27 mouse cellular contexts compared by ENCODE assay signal in the genomic region with DNA sequence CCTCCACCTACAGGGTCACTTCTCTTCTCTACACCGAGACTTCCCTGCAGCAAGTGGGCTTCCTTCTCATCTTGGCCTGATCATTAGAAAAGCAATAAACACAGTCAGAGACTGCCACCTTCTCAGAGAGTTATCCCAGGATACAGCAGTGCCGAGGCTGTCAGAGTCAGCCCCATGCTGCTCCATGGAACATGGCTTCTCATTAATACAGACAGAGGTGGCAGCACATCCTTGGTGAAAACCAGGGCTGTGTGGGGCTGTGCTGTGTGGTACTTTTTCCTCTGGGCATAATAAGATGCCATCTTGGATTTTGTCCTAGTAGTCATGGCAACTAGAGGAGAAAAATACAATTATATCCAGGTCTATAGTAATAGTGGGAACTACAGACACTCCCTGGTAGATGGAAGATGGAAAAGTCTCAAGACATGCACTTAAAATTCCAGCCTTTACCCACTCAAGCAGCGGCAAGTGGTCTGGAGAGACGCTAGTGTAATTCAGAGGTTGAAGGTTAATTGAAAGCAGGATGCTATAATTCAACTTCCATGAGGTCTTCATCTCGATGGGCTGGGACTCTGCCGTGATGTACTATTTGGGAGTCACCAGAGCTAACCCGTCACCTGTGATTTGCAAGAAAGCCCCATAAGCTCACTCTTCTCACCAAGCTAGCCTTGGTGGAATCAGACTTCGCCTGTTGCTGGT.
DNase-seq lines count a peak whose midpoint lies in the region; ATAC-seq and TF ChIP-seq lines count a peak whose summit lies in the region.
"Had no signal": no experiment of that assay in that cellular context is flagged by ENCODE, and none has a peak within 500 bp of the region (broad histone marks: within the 10 kb centered on the region; RNA-seq: fewer than 3 reads in every experiment).

No protein-coding gene starts in this region.

- no peaks in the 10 kb centered on the region for H3K9me3 ChIP-seq in hindbrain, postnatal 0 days (ENCODE audit: low read length)
- H3K9me3 ChIP-seq in hindbrain, embryonic 14.5 days (ENCODE audit: control insufficient read depth, low read length): no peaks in the 10 kb centered on the region
- no peaks in the 10 kb centered on the region for H3K9me3 ChIP-seq in midbrain, postnatal 0 days (ENCODE audit: low read length)
- H3K9me3 ChIP-seq in midbrain, embryonic 13.5 days: no peaks in the 10 kb centered on the region
- H3K9me3 ChIP-seq in limb, embryonic 10.5 days (replicated peaks): no peaks in the 10 kb centered on the region
- H3K9me3 ChIP-seq: forebrain, embryonic 12.5 days; liver, embryonic 12.5 days; neural tube, embryonic 12.5 days had no signal

- no peak for TF ChIP-seq CTCF in hindbrain, postnatal 0 days (IDR thresholded peaks at IDR 0.05; ENCODE audit: low read depth)
- peak; percentile 20 for TF ChIP-seq CTCF in midbrain, postnatal 0 days (IDR thresholded peaks at IDR 0.05)

- H3K4me3 ChIP-seq in hindbrain, postnatal 0 days (ENCODE audit: low read length): no peak overlapping the region
- H3K4me3 ChIP-seq in hindbrain, embryonic 14.5 days (replicated peaks; ENCODE audit: low read length): no peak overlapping the region
- no peak overlapping the region for H3K4me3 ChIP-seq in midbrain, postnatal 0 days (ENCODE audit: low read depth, low read length)
- H3K4me3 ChIP-seq in midbrain, embryonic 13.5 days (replicated peaks): no peak overlapping the region
- no peak overlapping the region for H3K4me3 ChIP-seq in limb, embryonic 10.5 days
- H3K4me3 ChIP-seq: erythroblast, embryonic 14.5 days; forebrain, embryonic 12.5 days; liver, embryonic 12.5 days; neural tube, embryonic 12.5 days had no signal

- H3K4me2 ChIP-seq in hindbrain, postnatal 0 days (ENCODE audit: low read depth, low read length): no peak overlapping the region
- H3K4me2 ChIP-seq in hindbrain, embryonic 14.5 days (replicated peaks): no peak overlapping the region
- no peak overlapping the region for H3K4me2 ChIP-seq in midbrain, postnatal 0 days (ENCODE audit: low read depth, low read length, poor library complexity, severe bottlenecking)
- no peak overlapping the region for H3K4me2 ChIP-seq in midbrain, embryonic 13.5 days (replicated peaks)
- H3K4me2 ChIP-seq: forebrain, embryonic 12.5 days; liver, embryonic 12.5 days; midbrain, embryonic 11.5 days; neural tube, embryonic 12.5 days had no signal

- no peak overlapping the region for H3K27ac ChIP-seq in hindbrain, postnatal 0 days
- H3K27ac ChIP-seq in hindbrain, embryonic 14.5 days: no peak overlapping the region
- H3K27ac ChIP-seq in midbrain, postnatal 0 days (ENCODE audit: low read depth, low read length): no peak overlapping the region
- H3K27ac ChIP-seq in midbrain, embryonic 13.5 days: no peak overlapping the region
- H3K27ac ChIP-seq in limb, embryonic 10.5 days: peak overlapping the region; percentile 71
- H3K27ac ChIP-seq: forebrain, embryonic 12.5 days; liver, embryonic 12.5 days; neural tube, embryonic 12.5 days; stomach, postnatal 0 days had no signal

- ATAC-seq in hindbrain, postnatal 0 days: peak; percentile 31; the same call in 1 of the 2 replicates
- ATAC-seq in hindbrain, embryonic 14.5 days (ENCODE audit: low FRiP score): no peak
- peak; percentile 55; the same call in 1 of the 2 replicates for ATAC-seq in midbrain, postnatal 0 days (ENCODE audit: low FRiP score)
- no peak for ATAC-seq in midbrain, embryonic 13.5 days
- ATAC-seq: activated CD4-positive, CD25-positive, alpha-beta regulatory T cell, adult 4 months; intestine, embryonic 16.5 days; liver, embryonic 12.5 days had no signal

- H3K27me3 ChIP-seq in hindbrain, postnatal 0 days (ENCODE audit: insufficient read depth, low read length): no peaks in the 10 kb centered on the region
- no peaks in the 10 kb centered on the region for H3K27me3 ChIP-seq in hindbrain, embryonic 14.5 days (ENCODE audit: control insufficient read depth, insufficient read depth, low read length)
- no peaks in the 10 kb centered on the region for H3K27me3 ChIP-seq in midbrain, postnatal 0 days (ENCODE audit: insufficient read depth, low read length)
- H3K27me3 ChIP-seq in midbrain, embryonic 13.5 days: no peaks in the 10 kb centered on the region
- no peaks in the 10 kb centered on the region for H3K27me3 ChIP-seq in limb, embryonic 10.5 days (ENCODE audit: low read depth, poor library complexity, severe bottlenecking)
- H3K27me3 ChIP-seq: forebrain, embryonic 12.5 days; neural tube, embryonic 12.5 days had no signal

- peaks cover 11% of the 10 kb centered on the region; the same call in 1 of the 2 replicates for H3K4me1 ChIP-seq in hindbrain, postnatal 0 days (ENCODE audit: insufficient read depth, low read length)
- H3K4me1 ChIP-seq in hindbrain, embryonic 14.5 days (replicated peaks; ENCODE audit: control insufficient read depth, insufficient read depth, low read length): no peaks in the 10 kb centered on the region
- H3K4me1 ChIP-seq in midbrain, postnatal 0 days (ENCODE audit: insufficient read depth, low read length): no peaks in the 10 kb centered on the region
- H3K4me1 ChIP-seq in midbrain, embryonic 13.5 days (replicated peaks): peaks cover 9% of the 10 kb centered on the region; the same call in 1 of the 2 replicates
- H3K4me1 ChIP-seq in limb, embryonic 10.5 days: peaks cover 94% of the 10 kb centered on the region
- H3K4me1 ChIP-seq: liver, embryonic 12.5 days had no signal

- peak; percentile 52 for DNase-seq in embryo, embryonic 10 days (ENCODE audit: low spot score)
- no peak for DNase-seq in embryo, embryonic 9.5 days (ENCODE audit: extremely low spot score)
- no peak for DNase-seq in hindbrain, postnatal 0 days (ENCODE audit: low spot score)
- DNase-seq in hindbrain, embryonic 14.5 days (ENCODE audit: low spot score): no peak
- DNase-seq in midbrain, postnatal 0 days (ENCODE audit: low spot score): no peak
- no peak for DNase-seq in limb, embryonic 10.5 days (ENCODE audit: low spot score)
- no peak for DNase-seq in frontal cortex, postnatal 25 days (ENCODE audit: low spot score in 2 of 2)
- DNase-seq: adrenal gland, adult 2 months; cerebellum, adult 18-20 months; cerebellum, postnatal 10 days; gastrocnemius, postnatal 14 days; kidney, adult 9 months; kidney, postnatal 14 days; lung, adult 18-20 months; lung, postnatal 10 days; right cerebral cortex, postnatal 4 days; thymus, adult 18-20 months; thymus, postnatal 25 days had no signal

- no peaks in the 10 kb centered on the region for H3K36me3 ChIP-seq in hindbrain, postnatal 0 days (ENCODE audit: insufficient read depth, low read length)
- no peaks in the 10 kb centered on the region for H3K36me3 ChIP-seq in hindbrain, embryonic 14.5 days (replicated peaks; ENCODE audit: control insufficient read depth, insufficient read depth)
- H3K36me3 ChIP-seq in midbrain, postnatal 0 days (ENCODE audit: insufficient read depth, low read length): no peaks in the 10 kb centered on the region
- H3K36me3 ChIP-seq in midbrain, embryonic 13.5 days: no peaks in the 10 kb centered on the region
- no peaks in the 10 kb centered on the region for H3K36me3 ChIP-seq in limb, embryonic 10.5 days
- H3K36me3 ChIP-seq: forebrain, embryonic 12.5 days; liver, embryonic 12.5 days; neural tube, embryonic 12.5 days had no signal

- no peak overlapping the region for H3K9ac ChIP-seq in hindbrain, postnatal 0 days (replicated peaks; ENCODE audit: low read length)
- no peak overlapping the region for H3K9ac ChIP-seq in hindbrain, embryonic 14.5 days
- H3K9ac ChIP-seq in midbrain, postnatal 0 days (replicated peaks; ENCODE audit: low read length, poor library complexity, severe bottlenecking): no peak overlapping the region
- H3K9ac ChIP-seq in midbrain, embryonic 13.5 days (replicated peaks): no peak overlapping the region
- H3K9ac ChIP-seq: forebrain, embryonic 12.5 days; liver, embryonic 12.5 days; neural tube, embryonic 12.5 days had no signal

- 78% methylated on average over 8 of the region's 8 CpGs for WGBS in hindbrain, postnatal 0 days
- 86% methylated on average over 8 of the region's 8 CpGs for WGBS in hindbrain, embryonic 14.5 days
- WGBS in midbrain, postnatal 0 days: 86% methylated on average over 8 of the region's 8 CpGs
- WGBS in midbrain, embryonic 13.5 days: 88% methylated on average over 8 of the region's 8 CpGs
- WGBS in limb, embryonic 10.5 days: 29% methylated on average over 8 of the region's 8 CpGs

Comparison
In these comparisons a context has a peak if more than half of its experiments do, and no peak if none do; other contexts are left out.
1. ATAC-seq: peak in hindbrain, postnatal 0 days (single experiment) and midbrain, postnatal 0 days (single experiment); none in hindbrain, embryonic 14.5 days (single experiment) and midbrain, embryonic 13.5 days (single experiment).